Mouse (Mus musculus): ENCODE results near the gene Psph. TPM values are rescaled to one million over a fixed set of nuclear protein-coding genes. Genes with fewer than 3 reads are reported as not detected.
"Not testable (repeated sequence)": the region's sequence is repeated elsewhere in the genome, so short reads cannot be mapped to it uniquely, and the experiment has no call there.

Psph gene
- 33.9 and 35.0 TPM in 2 replicates for polyA plus RNA-seq (2015; fragmentation: Nextera tagmentation; extraction: Ambion mirVana)

GRCm38 (mm10) chr5:129786818-129787790, at the start of gene Psph:
Gene Psph (minus strand): TSS chr5:129787449.
- Histone ChIP-seq H3K27me3 (replicated peaks) (no peaks in the 10 kb centered on the region), H3K4me1 (peaks cover 29% of the 10 kb centered on the region), H3K4me2 (peak within 1 kb of the TSS; percentile 79), H3K4me3 (replicated peaks) (peak within 1 kb of the TSS; percentile 78), H3K27ac (replicated peaks) (peak within 1 kb of the TSS; percentile 99), H3K36me3 (peaks cover 34% of the 10 kb centered on the region), H3K9me3 (replicated peaks) (no peaks in the 10 kb centered on the region), H3K9ac (replicated peaks) (peak within 1 kb of the TSS; percentile 82)
- ATAC-seq (ENCODE audit: low FRiP score), result peak; percentile 99
- WGBS, result under 1% methylated on average over 73 of the region's 73 CpGs

- ATAC-seq (ENCODE audit: low FRiP score); H3K27me3 ChIP-seq (replicated peaks); H3K27ac ChIP-seq (replicated peaks); H3K9me3 ChIP-seq (replicated peaks); H3K4me2 ChIP-seq; H3K9ac ChIP-seq (replicated peaks); H3K4me3 ChIP-seq (replicated peaks): not testable (repeated sequence)
- peaks cover 58% of the 10 kb centered on the region for H3K36me3 ChIP-seq
- 91% methylated on average over 7 of the region's 8 CpGs for WGBS
- peaks cover 29% of the 10 kb centered on the region for H3K4me1 ChIP-seq
These were observed 3.3 kb upstream of the Psph start for GRCm38 (mm10) chr5:129790591-129790990.

GRCm38 (mm10) chr5:129787818-129788593, 757 bp upstream of the Psph start:
- H3K27me3 ChIP-seq (replicated peaks), result no peaks in the 10 kb centered on the region
- H3K27ac ChIP-seq (replicated peaks), result peak overlapping the region; percentile 86
- no peak for ATAC-seq (ENCODE audit: low FRiP score)
- H3K4me2 ChIP-seq, result peak overlapping the region; percentile 79
- H3K4me1 ChIP-seq, result peaks cover 29% of the 10 kb centered on the region
- peak overlapping the region; percentile 82 for H3K9ac ChIP-seq (replicated peaks)
- peak overlapping the region; percentile 78 for H3K4me3 ChIP-seq (replicated peaks)
- no peaks in the 10 kb centered on the region for H3K9me3 ChIP-seq (replicated peaks)
- 13% methylated on average over 11 of the region's 11 CpGs for WGBS
- H3K36me3 ChIP-seq, result peaks cover 43% of the 10 kb centered on the region

- ATAC-seq (ENCODE audit: low FRiP score), result no peak
- Histone ChIP-seq H3K9me3 (replicated peaks) (no peaks in the 10 kb centered on the region), H3K4me3 (replicated peaks) (peak overlapping the region; percentile 78), H3K36me3 (peaks cover 27% of the 10 kb centered on the region), H3K9ac (replicated peaks) (peak overlapping the region; percentile 67), H3K4me2 (peak overlapping the region; percentile 79), H3K27me3 (replicated peaks) (no peaks in the 10 kb centered on the region), H3K27ac (replicated peaks) (peak overlapping the region; percentile 99), H3K4me1 (peaks cover 29% of the 10 kb centered on the region)
- WGBS, result 78% methylated on average over 6 of the region's 6 CpGs
These were observed 1.1 kb downstream of the Psph start for GRCm38 (mm10) chr5:129786161-129786560.

GRCm38 (mm10) chr5:129785235-129785870, 1.9 kb downstream of the Psph start:
- no peak overlapping the region for H3K4me3 ChIP-seq (replicated peaks)
- no peak overlapping the region for H3K9ac ChIP-seq (replicated peaks)
- WGBS, result 95% methylated on average over 5 of the region's 5 CpGs
- H3K27me3 ChIP-seq (replicated peaks), result no peaks in the 10 kb centered on the region
- peaks cover 21% of the 10 kb centered on the region for H3K36me3 ChIP-seq
- H3K4me1 ChIP-seq, result peaks cover 29% of the 10 kb centered on the region
- no peak overlapping the region for H3K4me2 ChIP-seq
- H3K9me3 ChIP-seq (replicated peaks), result no peaks in the 10 kb centered on the region
- no peak overlapping the region for H3K27ac ChIP-seq (replicated peaks)
- no peak for ATAC-seq (ENCODE audit: low FRiP score)

GRCm38 (mm10) chr5:129782211-129782610, 5.0 kb downstream of the Psph start:
- no peaks in the 10 kb centered on the region for H3K9me3 ChIP-seq (replicated peaks)
- H3K4me1 ChIP-seq, result peaks cover 18% of the 10 kb centered on the region
- H3K36me3 ChIP-seq, result no peaks in the 10 kb centered on the region
- no peak for ATAC-seq (ENCODE audit: low FRiP score)
- no peak overlapping the region for H3K4me3 ChIP-seq (replicated peaks)
- no peaks in the 10 kb centered on the region for H3K27me3 ChIP-seq (replicated peaks)
- no peak overlapping the region for H3K27ac ChIP-seq (replicated peaks)
- no peak overlapping the region for H3K9ac ChIP-seq (replicated peaks)
- WGBS, result 57% methylated on average over 3 of the region's 3 CpGs
- no peak overlapping the region for H3K4me2 ChIP-seq

GRCm38 (mm10) chr5:129780131-129780530, 7.1 kb downstream of the Psph start:
- Histone ChIP-seq H3K27ac (replicated peaks) (no peak overlapping the region), H3K36me3 (no peaks in the 10 kb centered on the region), H3K27me3 (replicated peaks) (no peaks in the 10 kb centered on the region), H3K4me3 (replicated peaks) (no peak overlapping the region), H3K9me3 (replicated peaks) (no peaks in the 10 kb centered on the region), H3K9ac (replicated peaks) (no peak overlapping the region), H3K4me2 (no peak overlapping the region), H3K4me1 (peaks cover 13% of the 10 kb centered on the region)
- no peak for ATAC-seq (ENCODE audit: low FRiP score)
- 90% methylated on average over 3 of the region's 3 CpGs for WGBS

GRCm38 (mm10) chr5:129778996-129779716, 8.1 kb downstream of the Psph start:
- Histone ChIP-seq H3K9ac (replicated peaks) (peak overlapping the region; percentile 61), H3K36me3 (no peaks in the 10 kb centered on the region), H3K9me3 (replicated peaks) (no peaks in the 10 kb centered on the region), H3K27me3 (replicated peaks) (no peaks in the 10 kb centered on the region), H3K4me3 (replicated peaks) (peak overlapping the region; percentile 55), H3K4me1 (peaks cover 13% of the 10 kb centered on the region), H3K4me2 (peak overlapping the region; percentile 93), H3K27ac (replicated peaks) (peak overlapping the region; percentile 1; the same call in 1 of the 2 replicates)
- peak; percentile 94 for ATAC-seq (ENCODE audit: low FRiP score)
- WGBS, result 3% methylated on average over 32 of the region's 32 CpGs

- H3K9ac ChIP-seq (replicated peaks), result peak overlapping the region; percentile 61
- H3K36me3 ChIP-seq, result no peaks in the 10 kb centered on the region
- H3K27me3 ChIP-seq (replicated peaks), result no peaks in the 10 kb centered on the region
- H3K4me3 ChIP-seq (replicated peaks), result peak overlapping the region; percentile 55
- ATAC-seq (ENCODE audit: low FRiP score), result no peak
- peaks cover 13% of the 10 kb centered on the region for H3K4me1 ChIP-seq
- H3K9me3 ChIP-seq (replicated peaks), result no peaks in the 10 kb centered on the region
- peak overlapping the region; percentile 93 for H3K4me2 ChIP-seq
- 43% methylated on average over 11 of the region's 11 CpGs for WGBS
- peak overlapping the region; percentile 1; the same call in 1 of the 2 replicates for H3K27ac ChIP-seq (replicated peaks)
These were observed 8.8 kb downstream of the Psph start for GRCm38 (mm10) chr5:129778348-129778995.

- 95% methylated on average over 3 of the region's 3 CpGs for WGBS
- no peak overlapping the region for H3K4me3 ChIP-seq (replicated peaks)
- no peaks in the 10 kb centered on the region for H3K27me3 ChIP-seq (replicated peaks)
- no peak overlapping the region for H3K4me2 ChIP-seq
- H3K9ac ChIP-seq (replicated peaks), result no peak overlapping the region
- H3K4me1 ChIP-seq, result peaks cover 11% of the 10 kb centered on the region
- no peaks in the 10 kb centered on the region for H3K9me3 ChIP-seq (replicated peaks)
- peaks cover 7% of the 10 kb centered on the region for H3K36me3 ChIP-seq
- no peak for ATAC-seq (ENCODE audit: low FRiP score)
- H3K27ac ChIP-seq (replicated peaks), result no peak overlapping the region
These were observed 12.6 kb downstream of the Psph start for GRCm38 (mm10) chr5:129774661-129775060.

Measured in neural tube, embryonic 15.5 days (tissue).